Mouse (Mus musculus) kidney, postnatal 4 days (tissue): ENCODE data around the gene Map3k5.
A peak's percentile ranks its signal among the peaks of the same experiment; 100 is the strongest.

ENCODE experiments used
- DNase-seq, 2 experiments: peaks; one replicate each; pipeline ENCODE4 v3.0.0; 2021; ENCODE audit warnings: mixed read lengths in 2 of 2

Gene Map3k5

DNA sequence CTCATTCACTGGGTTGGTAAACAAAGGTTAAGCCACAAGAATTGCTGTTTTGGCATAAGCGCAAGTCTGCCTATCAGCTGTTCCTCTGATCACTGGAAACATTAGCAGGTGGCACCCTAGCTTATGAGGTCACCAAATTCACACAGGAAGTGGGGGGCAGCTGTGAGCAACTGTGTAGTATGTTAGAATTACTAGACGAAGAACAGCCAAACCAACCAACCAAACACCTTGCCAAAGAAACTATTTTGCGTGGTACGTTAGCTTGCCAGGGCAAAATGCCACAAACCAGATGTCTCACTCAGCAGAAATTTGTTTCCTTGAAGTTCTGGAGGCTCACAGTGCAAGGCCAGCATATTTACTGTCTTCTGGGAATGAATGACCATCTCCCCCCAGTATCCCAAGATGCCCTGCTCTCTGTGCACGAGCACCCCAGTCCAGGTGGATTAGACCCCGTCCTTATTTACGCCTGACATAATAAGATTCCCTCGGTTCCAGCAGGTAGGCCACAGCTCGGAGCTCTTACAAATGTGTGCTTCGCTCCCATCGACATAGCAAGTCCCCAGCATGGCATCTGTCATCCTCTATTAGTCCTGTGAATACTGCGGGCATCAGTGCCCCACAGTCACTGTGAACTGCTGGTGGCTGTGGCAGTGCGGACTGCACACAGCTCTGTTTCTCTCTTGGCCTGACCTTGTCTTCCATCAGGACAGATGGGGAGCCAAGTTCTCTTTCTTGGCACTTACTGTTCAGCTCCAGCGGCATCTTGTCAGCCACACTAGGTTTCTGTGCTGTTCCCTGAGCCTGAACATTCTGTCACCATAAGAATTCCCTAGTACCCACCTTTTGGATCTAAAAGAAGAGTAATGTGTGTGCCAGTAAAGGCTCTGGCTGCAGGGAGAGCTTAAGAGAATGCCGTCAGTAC, 185.5 kb downstream of the Map3k5 start:
- no peak for DNase-seq

DNA sequence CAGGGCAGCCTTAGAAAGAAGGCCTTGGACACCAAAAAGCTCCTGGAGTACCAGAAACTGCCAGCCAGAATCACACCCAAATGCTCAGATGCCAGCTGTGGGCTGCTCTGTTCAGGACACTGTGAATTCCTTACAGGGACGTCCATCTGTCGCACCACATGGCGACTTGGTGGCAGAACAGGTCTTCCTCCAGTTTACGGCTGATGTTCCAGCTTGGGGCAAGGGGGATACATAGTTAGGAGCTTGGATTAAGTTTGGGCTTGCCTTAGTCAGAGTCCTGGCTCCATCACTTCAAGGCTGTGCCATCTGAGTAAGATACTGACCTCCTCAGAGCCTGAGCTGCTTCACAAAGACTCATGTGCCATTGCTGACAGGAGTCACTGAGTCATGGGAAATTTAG, 187.7 kb downstream of the Map3k5 start:
- DNase-seq, result no peak

DNA sequence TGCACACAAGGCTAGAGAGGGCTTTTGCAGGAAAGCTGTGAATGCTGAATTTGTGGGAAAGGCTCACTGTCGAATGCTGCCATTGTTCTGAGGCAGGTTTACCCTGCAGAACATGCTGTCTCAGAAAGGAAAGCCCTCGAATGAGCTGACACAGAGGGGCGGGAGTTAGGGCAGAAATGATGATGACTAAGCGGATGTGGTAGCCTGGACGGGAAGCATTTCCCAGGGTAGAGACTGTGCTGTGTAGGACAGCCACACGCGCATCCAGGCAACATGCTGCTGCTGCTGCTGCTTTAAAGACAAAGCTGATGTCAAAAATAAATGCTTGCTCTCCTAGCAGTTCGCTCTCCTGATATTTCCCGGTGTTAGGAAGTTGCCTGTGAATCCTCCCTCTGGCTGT, 189.1 kb downstream of the Map3k5 start:
- peak in 1 of 2 experiments; percentile 23 for DNase-seq

DNA sequence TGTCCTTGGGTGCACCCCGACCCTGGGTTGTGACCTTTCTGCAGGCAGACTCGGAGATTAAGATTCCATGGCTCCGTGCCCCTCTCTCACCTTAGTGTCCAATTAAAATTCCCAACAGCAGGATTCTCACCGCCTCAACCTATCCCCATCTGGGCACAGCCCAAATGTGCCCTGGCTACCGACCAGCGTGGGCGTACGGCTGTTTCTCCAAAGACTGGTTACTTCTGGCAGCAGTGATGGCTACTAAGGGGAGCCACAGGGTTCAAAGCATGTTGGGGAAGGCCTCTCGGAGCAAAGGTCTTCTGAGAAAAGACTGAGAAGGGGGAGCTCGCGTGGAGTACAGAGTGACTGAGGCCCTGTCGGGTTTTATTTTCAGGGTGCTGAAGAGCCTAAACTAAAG, 190.3 kb downstream of the Map3k5 start:
- DNase-seq, result no peak

DNA sequence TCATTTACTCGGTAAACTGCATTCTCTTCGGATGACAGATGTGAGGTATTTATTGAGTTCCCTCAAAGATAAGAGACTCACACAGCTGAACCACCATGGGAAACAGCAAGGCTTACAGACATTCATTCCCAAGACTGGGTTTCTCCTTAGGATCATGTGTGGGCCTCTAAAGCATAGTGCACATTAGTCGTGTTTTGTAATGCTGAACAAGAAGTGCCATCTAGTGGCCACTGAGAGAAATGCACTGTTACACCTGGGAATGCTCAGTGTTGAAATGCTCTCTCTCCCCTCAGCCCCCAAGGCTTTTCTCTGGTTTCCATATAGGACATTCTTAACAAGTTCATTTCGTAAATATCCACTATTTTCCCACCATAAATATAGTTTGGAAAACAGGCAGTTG, 191.0 kb downstream of the Map3k5 start:
- DNase-seq, result peak; percentile 59 to 66

DNA sequence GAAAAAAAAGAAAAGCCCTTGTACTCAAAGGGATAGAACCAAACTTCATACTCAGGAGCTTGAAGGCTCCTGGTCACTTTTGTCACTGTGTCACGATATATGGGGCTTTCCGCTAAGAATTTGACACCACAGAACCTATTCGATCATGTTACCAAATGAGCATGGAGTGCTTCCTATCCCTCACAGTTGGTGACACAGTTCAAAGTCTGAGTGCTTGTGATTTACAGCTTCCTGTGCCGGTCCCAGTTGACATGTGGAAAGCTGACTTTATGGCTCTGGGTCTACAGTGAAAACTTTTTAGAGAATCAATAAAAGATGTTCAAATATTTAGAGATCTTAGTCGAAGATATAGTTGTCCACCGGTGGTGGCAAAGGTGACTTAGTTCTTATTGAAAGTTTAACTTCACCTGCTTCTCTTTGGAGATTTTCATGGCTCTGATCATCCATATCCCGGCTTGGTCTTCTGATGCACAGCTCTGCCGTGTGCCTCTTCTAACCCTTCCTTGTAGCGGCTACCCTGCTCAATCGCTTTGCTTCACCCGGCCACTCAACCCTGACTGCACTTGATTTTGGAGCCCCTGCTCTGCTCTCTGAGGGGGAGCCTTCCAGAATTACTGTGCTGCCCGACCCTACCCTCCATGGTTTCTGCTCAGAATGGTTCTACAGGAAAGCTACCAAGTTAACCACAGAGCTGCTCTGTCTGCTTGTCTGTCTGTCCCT, 198.8 kb downstream of the Map3k5 start:
- no peak for DNase-seq

DNA sequence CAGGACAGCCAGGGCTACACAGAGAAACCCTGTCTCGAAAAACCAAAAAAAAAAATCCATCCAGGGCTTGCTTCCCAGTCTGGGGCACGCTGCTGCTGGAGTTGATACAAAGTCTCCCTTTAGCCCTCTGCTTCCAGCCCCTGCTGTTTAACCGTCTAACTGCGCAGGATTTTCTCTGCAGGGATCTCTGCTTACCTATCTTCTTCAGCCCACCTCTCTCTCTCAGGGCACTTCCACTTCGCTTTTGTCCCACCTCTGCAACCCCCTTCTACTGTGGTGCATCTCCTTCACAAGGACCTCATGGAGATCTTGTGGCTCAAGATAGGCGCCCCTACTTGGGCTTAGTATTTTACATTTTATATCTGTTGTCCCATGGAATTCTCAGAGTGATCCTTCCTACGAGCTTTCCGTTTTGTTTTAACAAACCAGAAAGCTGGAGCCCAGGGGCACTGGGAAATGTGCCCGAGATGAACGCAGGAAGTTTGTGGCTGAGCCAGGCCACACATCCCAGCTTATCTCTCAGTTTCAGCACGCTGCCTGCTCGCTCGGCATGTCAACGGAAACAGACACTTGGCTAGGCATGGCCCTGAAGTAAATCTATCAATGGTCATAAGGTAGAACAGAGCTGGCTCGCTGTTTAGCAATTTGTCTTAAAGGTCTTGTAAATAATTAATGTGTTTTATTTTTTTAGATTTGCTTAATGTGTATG, 201.2 kb downstream of the Map3k5 start:
- DNase-seq, result peak in 1 of 2 experiments; percentile 33

DNA sequence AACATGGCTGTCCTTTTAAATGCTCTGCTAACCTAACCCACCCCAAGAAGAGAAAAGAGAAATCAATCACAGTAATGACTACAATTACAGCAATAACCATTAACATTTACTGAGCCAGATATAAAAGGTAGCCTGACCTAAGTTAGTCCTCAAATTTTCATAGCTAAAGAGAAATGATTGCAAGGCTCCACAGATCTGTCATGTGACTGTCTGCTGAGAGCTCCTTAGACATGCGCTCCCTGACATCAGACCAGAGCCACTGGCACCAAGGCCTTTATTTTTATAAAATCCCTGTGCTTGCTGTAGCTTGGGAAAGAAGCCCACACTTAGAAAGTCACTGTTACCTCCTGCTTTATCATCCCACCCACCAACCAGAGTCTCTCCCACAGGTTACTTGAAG, 202.2 kb downstream of the Map3k5 start:
- no peak for DNase-seq

DNA sequence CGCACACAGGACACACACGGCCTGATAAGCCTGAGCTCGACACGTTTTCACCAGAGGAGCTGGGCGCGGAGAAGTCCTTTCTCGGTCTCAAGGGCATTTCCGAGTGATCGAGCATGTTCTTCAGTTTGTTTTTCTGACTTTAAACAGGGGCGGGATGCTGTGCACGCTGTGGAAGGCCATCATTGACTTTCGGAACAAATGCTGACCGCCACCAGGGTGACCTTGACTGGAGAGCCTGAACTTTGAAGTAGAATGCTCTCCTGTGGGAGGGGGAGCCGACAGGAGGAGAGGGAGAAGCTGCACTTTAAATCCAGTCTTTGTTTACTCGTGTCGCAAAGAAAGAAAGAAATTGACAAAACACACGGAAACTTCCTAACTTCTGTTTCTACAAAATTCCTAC, 207.1 kb downstream of the Map3k5 start:
- peak in 1 of 2 experiments; percentile 10 for DNase-seq

DNA sequence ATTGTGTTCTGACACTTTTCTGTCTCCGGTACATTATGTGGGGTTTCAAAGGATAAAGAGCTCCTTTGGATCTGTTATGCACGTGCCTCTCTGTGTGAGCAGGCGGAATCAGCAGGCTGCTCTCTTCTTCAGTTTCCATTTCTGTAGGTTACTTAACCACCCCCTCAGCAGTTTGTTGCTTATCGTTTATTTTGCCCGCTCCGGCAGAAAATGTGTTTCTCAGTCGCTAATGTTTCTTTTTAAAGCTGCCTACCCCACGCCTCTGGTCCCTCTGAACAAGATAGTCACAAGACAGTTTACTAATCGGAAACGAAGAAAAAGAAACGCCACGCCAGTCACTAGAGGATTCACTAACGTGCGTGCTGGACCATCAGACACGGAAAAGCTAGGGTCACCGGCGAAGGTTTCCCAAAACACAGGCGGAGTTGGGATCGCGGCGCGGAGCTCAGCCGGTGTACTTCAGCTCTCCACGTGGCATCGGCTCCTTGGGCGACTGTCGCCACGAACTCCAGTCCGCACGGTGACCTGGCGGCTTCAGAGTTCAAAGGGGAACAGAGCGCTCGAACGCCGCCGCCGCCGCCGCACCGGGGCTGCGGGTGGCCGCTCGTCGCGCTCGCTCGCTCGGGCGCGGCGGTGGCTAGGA, 214.0 kb downstream of the Map3k5 start, which contains the start of gene Map7:
Gene Map7, plus strand, starts transcription at position 342 of the 643 bp plus-strand sequence.
- peak in 1 of 2 experiments; percentile 22 for DNase-seq

DNA sequence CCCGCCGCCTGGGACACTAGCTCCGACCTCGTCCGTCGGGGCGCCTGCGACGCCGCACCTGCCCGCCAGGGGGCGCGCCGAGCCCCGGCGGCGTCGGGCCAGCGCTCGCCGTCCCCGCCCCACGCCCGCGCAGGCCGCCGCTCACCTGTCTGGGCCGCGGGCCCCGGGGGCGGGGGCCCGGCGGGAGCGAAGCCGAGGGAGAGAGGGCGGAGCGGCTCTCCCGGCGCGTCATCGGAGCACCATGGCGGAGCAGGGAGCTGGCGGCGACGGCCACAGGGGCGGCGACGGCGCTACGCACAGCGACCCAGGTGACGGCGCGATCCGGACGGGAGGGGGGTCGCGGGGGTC, 214.5 kb downstream of the Map3k5 start:
- DNase-seq, result peak; percentile 73 to 85

DNA sequence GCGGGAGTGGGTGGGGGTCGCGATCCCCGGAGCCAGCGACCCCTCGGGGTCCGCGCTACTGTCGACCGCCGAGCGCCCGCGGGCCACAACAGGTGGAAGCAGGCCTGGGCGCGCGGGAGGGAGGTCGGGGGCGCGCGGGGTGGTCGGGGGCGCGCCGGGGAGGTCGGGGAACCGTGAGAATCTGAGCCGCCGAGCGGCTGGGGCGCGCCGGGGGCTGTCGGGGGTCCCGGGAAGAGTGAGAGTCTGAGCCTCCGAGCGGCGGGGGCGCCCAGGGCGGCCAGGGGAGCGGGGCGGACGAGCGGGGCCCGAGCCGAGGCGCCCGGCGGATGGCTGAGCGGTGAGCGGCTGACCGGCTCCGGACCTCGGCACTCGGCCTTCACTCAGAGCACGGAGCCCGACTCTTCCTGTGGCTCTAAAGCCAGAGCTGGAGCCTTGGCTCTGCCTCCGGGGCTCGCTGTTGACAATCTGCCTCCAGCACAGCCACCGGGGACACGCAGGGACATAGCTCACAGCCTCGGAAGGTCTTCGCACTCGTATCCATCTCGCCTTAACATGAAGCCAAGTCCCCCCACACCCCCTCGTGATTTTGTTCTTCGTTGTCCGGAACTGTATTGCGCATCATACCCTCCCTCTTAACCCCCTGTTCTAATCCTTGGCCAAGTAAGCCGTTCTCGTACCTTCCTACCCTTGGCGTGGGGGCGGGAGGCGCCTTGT, 215.0 kb downstream of the Map3k5 start:
- DNase-seq, result peak; percentile 53 to 72

DNA sequence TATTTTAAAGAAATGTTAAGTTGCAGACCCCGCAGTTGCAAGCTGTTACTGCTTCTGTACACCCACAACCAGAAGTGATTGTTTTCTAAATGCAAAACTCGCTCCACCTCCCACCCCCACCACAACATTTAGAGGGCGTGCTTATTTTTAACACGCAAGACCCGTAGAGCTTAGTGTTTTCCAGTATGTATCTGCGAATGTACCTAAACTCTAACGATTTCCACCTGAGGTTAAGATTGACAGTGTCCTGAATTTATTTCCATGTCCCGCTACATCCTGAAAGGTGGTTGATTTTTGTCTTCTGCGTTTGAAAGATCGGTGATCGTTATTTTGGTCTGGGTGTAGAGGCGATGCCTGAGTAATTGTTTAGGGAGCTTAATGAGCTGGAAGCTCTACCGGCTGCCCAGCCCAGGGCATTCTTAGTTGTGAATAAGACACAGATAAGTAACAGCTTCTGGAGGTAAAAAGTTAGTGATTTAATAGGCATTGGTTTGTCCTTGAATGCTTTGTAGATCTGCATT, 215.6 kb downstream of the Map3k5 start:
- DNase-seq, result peak in 1 of 2 experiments; percentile 37

DNA sequence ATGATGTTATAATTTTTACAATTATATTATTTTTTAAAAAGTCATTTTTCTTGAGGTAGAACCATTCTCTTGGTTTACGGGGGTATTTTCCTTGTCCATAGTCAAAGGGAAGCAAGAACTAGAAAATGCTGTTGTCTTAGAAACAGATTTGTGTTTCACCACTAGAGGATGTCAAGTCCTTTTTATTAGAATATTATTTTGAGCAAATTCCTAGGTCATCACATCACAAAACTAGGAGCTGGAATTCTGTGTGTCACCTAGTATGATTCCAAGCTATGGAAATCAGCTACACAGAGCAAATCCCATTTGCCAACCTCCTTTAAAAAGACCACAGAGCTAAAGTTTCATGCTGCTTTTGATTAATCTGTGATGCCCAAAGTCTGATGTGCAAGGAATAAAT, 217.9 kb downstream of the Map3k5 start:
- no peak for DNase-seq

DNA sequence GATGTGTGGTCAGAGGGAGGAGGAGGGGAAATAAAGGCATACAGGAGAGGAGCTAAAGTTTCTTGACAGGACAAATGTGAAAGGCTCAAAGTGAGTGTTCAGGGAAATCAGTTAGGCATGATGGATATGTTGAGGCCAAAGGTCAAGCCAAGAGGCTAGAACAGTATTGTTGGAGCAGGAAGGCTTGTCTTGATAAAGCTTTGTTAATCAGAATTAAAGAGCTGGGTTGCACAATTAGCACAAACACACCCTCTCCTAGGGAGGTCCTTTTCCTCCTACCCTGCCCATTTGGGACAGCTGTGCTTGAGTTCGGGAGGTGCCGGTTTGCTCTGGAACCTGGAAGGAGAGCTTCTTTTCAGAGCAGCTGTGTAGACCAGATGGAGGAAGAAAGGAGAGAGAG, 219.2 kb downstream of the Map3k5 start:
- no peak for DNase-seq

DNA sequence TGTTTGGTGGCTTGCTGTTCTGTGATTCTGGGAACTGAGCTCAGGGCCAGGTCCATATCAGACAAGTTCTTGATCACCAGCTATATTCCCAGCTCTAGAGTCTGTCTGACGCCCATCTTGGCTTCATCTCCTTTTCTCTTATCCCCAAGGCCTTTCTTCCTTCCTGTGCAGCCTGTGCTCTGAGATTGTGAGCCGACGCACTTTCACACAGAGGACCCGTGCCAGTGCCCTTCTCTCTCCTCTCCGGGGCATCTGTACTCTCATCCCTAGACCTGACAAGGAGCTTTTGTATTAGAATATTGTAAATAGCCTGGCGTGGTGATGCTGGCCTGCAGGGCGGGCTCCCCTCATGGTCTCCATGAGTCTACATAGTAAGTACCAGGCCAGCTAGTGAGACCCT, 221.1 kb downstream of the Map3k5 start:
- no peak for DNase-seq

DNA sequence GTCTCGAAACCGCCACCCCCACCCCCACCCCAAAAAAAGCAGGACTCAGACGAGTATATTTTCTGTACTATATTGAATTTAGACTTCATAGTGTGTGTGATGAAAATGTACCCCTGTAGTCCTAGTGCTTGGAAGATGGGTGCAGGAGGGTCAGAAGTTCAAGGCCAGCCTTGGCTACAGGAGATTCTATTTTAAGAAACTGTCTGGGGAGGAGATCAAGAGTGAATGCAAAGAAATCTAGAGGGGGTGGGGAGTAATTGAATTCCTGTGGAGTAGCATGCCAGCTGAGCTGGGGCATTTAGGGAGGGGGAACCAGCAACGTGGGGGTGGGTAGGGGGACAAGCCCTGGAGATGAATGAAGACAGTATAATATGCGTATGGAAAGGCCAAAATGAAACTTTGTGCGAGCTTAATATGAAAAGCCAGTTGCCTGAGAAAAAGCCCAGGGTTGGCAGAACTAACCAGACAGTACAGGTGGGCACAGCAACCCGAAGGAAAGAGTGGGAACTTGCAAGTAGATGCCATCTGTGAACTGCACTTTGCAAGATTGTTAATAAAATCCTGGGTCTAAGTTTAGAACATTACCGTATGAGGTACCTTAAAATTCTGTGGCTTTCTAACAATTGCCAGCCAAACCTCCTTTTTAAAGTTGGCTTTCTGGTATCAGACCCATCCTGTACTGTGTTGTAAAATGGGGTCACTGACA, 222.9 kb downstream of the Map3k5 start:
- no peak for DNase-seq

DNA sequence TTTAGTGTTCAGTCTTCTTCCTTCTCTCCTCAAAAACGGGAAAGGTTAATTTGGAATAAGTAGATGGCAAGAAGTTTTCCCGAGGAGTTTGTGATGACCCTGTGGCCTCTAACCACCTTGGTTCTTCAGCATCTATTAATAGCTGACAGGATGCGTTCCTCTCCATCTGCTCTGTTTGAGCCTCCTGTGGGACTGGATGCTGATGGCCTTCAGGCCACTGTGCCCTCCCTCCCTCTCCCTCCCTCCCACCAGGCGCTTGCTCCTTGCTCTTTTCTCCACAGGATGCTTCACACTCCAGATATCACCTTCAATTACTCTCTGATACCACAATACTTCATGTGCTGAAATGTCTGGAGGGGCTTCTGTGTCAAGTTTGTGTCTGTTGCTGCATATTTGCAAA, 224.5 kb downstream of the Map3k5 start:
- no peak for DNase-seq

DNA sequence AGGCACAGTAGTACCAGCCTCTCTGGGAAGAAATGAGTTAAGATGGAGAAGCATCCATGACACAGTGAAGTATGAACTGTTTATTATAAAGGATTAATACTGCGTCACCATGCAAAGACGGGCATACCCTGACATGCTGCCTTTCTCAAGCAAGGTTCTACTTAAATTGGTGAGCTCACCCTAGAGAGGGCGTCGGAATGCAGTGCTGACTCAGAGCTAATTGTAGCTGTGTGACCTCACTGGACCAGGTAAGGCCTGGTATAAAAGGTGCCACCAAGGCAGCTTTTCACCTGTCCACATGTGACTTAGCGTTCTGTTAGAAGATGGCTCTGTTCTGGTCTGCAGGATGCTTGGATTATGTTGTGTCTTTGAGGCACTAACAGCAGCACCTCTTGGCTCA, 225.0 kb downstream of the Map3k5 start:
- DNase-seq, result no peak

DNA sequence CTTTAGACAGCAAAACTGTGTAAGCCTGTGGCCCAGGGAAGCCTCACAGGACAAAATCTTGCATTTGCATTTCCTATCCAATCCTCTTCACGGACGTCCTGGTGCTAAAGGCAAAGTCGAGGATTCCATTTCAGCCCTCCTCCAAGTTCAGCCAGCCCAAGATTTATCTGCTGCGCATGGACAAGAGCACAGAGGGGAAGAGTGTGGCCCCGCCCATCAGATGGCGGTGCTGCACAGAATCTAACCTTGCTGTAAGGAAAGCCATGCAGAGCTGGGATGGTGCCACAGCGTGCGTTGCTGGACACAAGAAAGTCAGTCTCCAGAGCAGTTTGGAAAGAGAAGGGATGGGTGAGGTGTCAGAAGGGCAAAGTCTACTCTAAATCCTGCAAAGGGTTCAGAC, 226.6 kb downstream of the Map3k5 start:
- DNase-seq, result peak; percentile 33 to 58

DNA sequence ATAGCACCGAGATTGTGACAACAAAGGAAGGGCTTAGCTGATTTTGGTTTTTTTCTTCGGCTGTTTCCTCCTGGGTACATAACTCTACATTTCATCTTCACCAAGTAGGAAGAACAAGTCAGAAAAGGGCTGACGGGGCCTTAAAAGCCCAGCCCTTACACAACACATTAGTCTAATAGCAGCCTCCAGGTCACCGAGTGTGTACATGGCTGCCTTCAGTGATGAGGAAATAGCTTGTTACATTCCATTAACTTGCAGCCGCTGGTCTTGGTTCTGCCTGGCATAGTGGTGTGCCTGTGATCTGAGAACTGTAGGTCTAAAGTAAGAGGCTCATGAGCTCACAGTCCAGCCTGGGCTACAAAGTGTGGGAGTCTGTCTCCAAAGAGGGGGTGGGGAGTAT, 230.5 kb downstream of the Map3k5 start:
- no peak for DNase-seq
